Mouse (Mus musculus): ENCODE data around the gene Tab2. TPM values are rescaled to one million over a fixed set of nuclear protein-coding genes. Genes with fewer than 3 reads are reported as not detected.

The Tab2 gene
- polyA plus RNA-seq, 1 experiment from 2014 or later: 20.2 TPM

DNA sequence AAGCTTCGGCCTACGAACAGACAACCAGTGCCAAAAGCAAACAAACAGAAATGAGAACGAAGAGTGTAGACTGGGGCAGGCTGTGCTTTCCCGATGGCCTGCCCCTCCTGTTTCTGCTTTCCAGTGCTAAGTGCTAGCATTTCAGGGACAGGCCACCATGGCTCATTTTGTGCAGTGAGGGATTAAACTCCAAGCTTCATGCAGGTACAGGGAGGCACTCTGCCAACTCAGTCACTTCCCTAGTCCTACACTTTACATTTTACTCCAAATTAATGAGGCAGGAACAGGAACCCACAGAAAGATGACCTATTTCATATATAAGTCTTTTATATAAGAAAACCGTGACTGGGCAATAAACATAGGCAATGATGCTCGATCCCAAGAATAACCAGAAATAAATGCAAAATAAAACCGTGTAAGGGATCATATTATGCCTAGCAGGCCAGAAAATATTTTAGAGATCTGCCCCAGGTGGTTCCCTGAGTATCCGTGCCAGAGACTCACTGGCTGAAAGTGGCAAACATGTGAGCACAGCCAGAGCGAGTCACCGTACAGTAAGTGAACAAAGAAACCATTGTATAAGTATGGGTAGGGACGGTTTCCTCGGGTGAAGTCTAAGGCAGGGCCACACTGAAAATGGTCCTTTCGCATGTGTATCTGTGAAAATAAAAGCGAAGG lies 94.6 kb downstream of the Tab2 start:
- ATAC-seq (ENCODE audit: low FRiP score) (no peak), DNase-seq (ENCODE audit: low spot score) (peak; percentile 3)
- Histone ChIP-seq H3K36me3 (replicated peaks; ENCODE audit: control insufficient read depth, insufficient read depth) (no peaks in the 10 kb centered on the region), H3K4me3 (replicated peaks; ENCODE audit: low read length) (no peak overlapping the region), H3K27ac (no peak overlapping the region), H3K9ac (no peak overlapping the region), H3K4me1 (replicated peaks; ENCODE audit: control insufficient read depth, insufficient read depth, low read length) (no peaks in the 10 kb centered on the region), H3K4me2 (replicated peaks) (no peak overlapping the region), H3K9me3 (ENCODE audit: control insufficient read depth, low read length) (no peaks in the 10 kb centered on the region), H3K27me3 (ENCODE audit: control insufficient read depth, insufficient read depth, low read length) (0 out of 2 replicates have a peak, but pooled peaks cover under 1% of the 10 kb centered on the region)
- WGBS: 80% methylated on average over 14 of the region's 14 CpGs

DNA sequence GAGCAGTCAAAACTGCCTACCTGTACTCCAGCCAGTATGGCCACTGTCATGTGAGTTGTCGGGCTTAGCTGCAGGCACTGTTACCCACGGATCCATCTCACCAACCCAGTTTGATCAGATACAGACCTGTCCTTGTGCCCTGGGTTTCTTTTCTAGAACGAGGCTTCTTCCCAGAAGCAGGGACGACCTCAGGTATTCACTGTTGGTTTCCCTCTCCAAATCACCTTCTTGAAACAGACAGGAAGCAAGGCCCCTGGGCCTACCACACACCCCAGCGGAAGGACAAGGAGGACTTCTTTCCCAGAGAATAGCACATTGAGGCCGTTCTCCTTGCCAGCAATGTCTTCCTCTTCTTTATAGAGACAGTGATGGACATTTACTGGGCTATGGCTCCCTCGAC lies 95.5 kb downstream of the Tab2 start:
- WGBS: 93% methylated on average over 7 of the region's 7 CpGs
- ATAC-seq (ENCODE audit: low FRiP score): no peak

More for the DNA sequence above, 95.5 kb downstream of the Tab2 start:
- Histone ChIP-seq H3K4me3 (replicated peaks; ENCODE audit: low read length) (no peak overlapping the region), H3K27ac (no peak overlapping the region), H3K27me3 (ENCODE audit: control insufficient read depth, insufficient read depth, low read length) (no peaks in the 10 kb centered on the region), H3K4me2 (replicated peaks) (no peak overlapping the region), H3K4me1 (replicated peaks; ENCODE audit: control insufficient read depth, insufficient read depth, low read length) (no peaks in the 10 kb centered on the region), H3K36me3 (replicated peaks; ENCODE audit: control insufficient read depth, insufficient read depth) (no peaks in the 10 kb centered on the region), H3K9ac (no peak overlapping the region), H3K9me3 (ENCODE audit: control insufficient read depth, low read length) (no peaks in the 10 kb centered on the region)
- peak; percentile 10 for DNase-seq (ENCODE audit: low spot score)

Other genes with a start within 250 kb of the Tab2 start
- 29.1 and 30.0 TPM in 2 replicates for gene Katna1, start 230.2 kb downstream of the Tab2 start, polyA plus RNA-seq (2014; fragmentation: Nextera tagmentation; extraction: Ambion mirVana)
- gene Ginm1, start 163.4 kb downstream of the Tab2 start, polyA plus RNA-seq (2014; fragmentation: Nextera tagmentation; extraction: Ambion mirVana): 54.7 and 61.7 TPM in 2 replicates
- 42.5 and 43.7 TPM in 2 replicates for gene Ppil4, start 163.3 kb downstream of the Tab2 start, polyA plus RNA-seq (2014; fragmentation: Nextera tagmentation; extraction: Ambion mirVana)
- gene Zc3h12d, start 123.8 kb downstream of the Tab2 start, polyA plus RNA-seq (2014; fragmentation: Nextera tagmentation; extraction: Ambion mirVana): 0.14 and 0.25 TPM in 2 replicates